Mouse (Mus musculus): ENCODE measurements around the gene Zfp947.
"Not testable (repeated sequence)": the region's sequence is repeated elsewhere in the genome, so short reads cannot be mapped to it uniquely, and the experiment has no call there.

Gene Zfp947

DNA sequence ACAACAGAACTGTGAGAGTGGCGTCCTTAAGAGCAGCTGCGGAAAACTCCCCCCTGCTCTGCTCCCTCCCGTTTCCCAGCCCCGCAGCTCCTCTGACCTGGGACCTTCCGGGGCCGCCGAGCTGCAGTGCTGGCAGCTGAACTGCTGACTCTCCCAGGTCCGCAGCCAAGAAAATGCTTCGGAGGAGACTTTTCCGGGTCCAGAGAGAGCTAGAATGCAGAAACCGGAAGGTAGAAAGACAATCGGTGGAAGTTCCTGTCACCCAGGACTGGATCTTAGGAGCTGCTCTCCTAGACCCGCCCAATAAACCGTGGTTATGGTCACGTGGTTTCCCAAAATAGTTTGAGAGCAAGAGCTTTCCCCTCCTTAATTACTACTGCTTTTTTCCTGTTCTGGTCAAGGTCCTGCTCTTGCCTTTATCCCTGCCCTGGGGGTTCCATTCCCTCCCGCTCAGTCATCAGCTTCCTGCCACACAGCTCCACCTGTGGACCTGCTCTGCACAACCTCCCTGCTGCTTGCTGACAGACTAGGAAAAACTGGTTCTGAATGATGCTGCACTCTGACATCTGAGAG is at the start of gene Zfp947:
Zfp947 (minus strand) TSS at position 469 of the 573 bp plus-strand sequence.
- in situ Hi-C loops (cut with MboI, MseI), result not testable (repeated sequence)

DNA sequence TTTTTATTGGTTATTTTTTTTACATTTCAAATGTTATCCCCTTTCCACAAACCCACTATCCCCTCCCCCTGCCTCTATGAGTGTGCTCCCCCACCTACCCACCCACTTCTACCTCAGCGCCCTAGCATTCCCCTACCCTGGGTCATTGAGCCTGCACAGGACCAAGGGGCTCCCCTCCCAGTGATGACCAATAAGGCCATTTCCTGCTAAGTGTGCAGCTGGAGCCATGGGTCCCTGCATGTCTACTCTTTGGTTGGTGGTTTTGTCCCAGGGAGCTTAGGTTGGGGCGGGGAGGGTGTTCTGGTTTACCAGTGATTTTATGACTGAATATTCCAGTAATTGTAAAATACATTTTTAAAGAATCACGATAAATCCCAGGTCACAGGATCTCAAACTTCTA is 686 bp downstream of the Zfp947 start:
- in situ Hi-C loops (cut with MboI, MseI), result not testable (repeated sequence)

DNA sequence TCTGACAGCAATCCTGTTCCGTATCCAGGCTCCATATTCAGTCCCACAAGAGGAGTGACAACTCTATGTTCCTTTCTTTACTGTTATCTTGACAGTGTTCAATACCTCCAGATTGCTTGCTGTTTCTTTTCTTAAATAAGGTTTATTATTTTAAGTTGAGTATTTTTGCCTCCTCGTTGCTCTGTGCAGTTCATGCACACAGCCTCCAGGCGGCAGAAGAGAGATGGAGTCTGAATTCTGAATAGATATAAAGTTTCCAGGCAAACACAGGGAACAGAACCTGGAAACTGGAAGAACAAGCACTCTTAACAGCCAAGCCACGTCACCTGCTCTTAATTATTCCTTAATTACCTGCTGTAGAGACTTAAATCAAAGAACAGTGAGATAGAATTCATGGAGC is 12.0 kb downstream of the Zfp947 start:
- in situ Hi-C loops (cut with MboI, MseI), result not testable (repeated sequence)

DNA sequence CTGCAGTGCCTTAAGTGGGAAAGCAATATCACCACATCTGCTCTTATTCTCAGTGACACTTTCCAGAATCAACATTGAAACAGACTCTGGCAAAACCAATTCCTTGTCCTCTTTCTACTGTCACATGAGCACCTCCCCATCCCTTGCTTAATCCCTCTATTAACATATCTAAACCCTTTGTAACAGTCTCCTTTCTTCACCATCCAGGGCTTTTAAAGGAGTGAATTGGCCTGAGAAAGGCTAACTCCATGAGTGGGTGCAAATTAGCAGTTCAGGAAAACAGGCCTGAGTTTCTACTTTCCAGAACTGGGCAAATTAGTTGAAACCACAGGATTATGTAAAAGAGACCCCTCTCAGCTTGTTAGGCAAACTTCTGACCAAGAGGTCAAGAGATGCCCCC is 47.2 kb downstream of the Zfp947 start:
- in situ Hi-C loops (cut with MboI, MseI), result no loop called here

Data from regulatory T cell (primary cell).